Mouse (Mus musculus) olfactory bulb, adult 2 months (tissue): ENCODE data around the gene Dnah17. TPM values are rescaled to one million over a fixed set of nuclear protein-coding genes. Genes with fewer than 3 reads are reported as not detected.
A peak's percentile ranks its signal among the peaks of the same experiment; 100 is the strongest.

Experiments
- H3K27ac ChIP-seq: fragments of 200-500 bp; 2 replicates; pipeline ENCODE4 v1.5.1; 2012; ENCODE audit warnings: low read depth, low read length; ENCODE audit not compliant: insufficient read depth
- H3K4me1 ChIP-seq: fragments of 200-500 bp; 2 replicates; pipeline ENCODE4 v1.6.1; 2012; ENCODE audit warnings: low read length; ENCODE audit not compliant: control insufficient read depth, insufficient read depth
- H3K4me3 ChIP-seq: fragments of 200-500 bp; 2 replicates; pipeline ENCODE4 v1.5.1; 2012; ENCODE audit warnings: mild to moderate bottlenecking, low read depth, low read length, moderate library complexity; ENCODE audit not compliant: insufficient read depth
- CTCF ChIP-seq: fragments of 200-500 bp; IDR thresholded peaks from 2 replicates; pipeline ENCODE4 v1.5.1; 2012; ENCODE audit warnings: low read depth, mild to moderate bottlenecking, low read length, moderate library complexity; ENCODE audit not compliant: insufficient read depth
- POLR2A ChIP-seq: fragments of 200-500 bp; IDR thresholded peaks from 2 replicates; pipeline ENCODE4 v1.6.1; 2012; ENCODE audit warnings: mild to moderate bottlenecking, low read depth, low read length, moderate library complexity; ENCODE audit not compliant: insufficient read depth
- WGBS: fragments of 180-500 bp; shearing (Covaris S2); methylation state at CpG from one replicate; pipeline ENCODE4 v1.1.7; 2018; 5-methylcytosine and 5-hydroxymethylcytosine counted together
- polyA plus RNA-seq: library from polyadenylated mRNA; stranded (reverse); fragments of >200 nt; gene quantifications from 2 replicates; pipeline ENCODE4 v1.2.4, GENCODE M21; 2012; ENCODE audit warnings: low replicate concordance; ENCODE audit not compliant: missing spikeins, insufficient read depth, insufficient read length

Dnah17 gene
- polyA plus RNA-seq, 1 experiment: not detected

GRCm38 (mm10) chr11:118009865-118010571, 120.4 kb downstream of the Dnah17 start:
- TF ChIP-seq POLR2A (no peak), CTCF (no peak)
- no peak overlapping the region for H3K4me3 ChIP-seq
- peaks cover 29% of the 10 kb centered on the region for H3K4me1 ChIP-seq
- peak overlapping the region; percentile 16; the same call in 1 of the 2 replicates for H3K27ac ChIP-seq
- WGBS: 57% methylated on average over 4 of the region's 4 CpGs

DNA sequence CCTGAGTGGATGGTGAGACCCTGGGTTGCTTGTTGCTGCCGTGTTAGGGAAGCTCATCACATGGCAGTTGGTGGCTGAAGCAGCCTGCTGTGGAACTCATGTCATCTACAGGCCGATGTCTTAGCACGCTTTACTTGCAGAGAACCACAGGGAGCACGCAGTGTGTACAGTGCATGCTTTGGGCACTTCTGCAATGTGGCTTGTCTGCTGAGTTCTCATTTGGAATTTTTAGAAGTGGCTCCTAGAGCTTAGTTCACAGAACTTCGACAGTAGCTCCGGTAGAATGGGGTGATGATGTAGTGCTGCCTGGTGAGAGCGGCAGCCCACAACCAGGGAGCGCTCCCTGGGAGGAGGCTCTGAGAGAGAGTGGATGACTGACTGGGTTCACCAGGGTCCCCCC, 121.6 kb downstream of the Dnah17 start:
- TF ChIP-seq CTCF (no peak), POLR2A (no peak)
- Histone ChIP-seq H3K27ac (peak overlapping the region; percentile 20; the same call in 1 of the 2 replicates), H3K4me3 (no peak overlapping the region), H3K4me1 (peaks cover 25% of the 10 kb centered on the region)
- WGBS: 78% methylated on average over 8 of the region's 8 CpGs

- H3K4me3 ChIP-seq: no peak overlapping the region
- no peak for TF ChIP-seq CTCF
- TF ChIP-seq POLR2A: no peak
- peaks cover 25% of the 10 kb centered on the region for H3K4me1 ChIP-seq
- no peak overlapping the region for H3K27ac ChIP-seq
- 84% methylated on average over 5 of the region's 5 CpGs for whole genome bisulfite sequencing
Measured at GRCm38 (mm10) chr11:118008144-118008805, 122.2 kb downstream of the Dnah17 start.

- Histone ChIP-seq H3K4me3 (no peak overlapping the region), H3K27ac (no peak overlapping the region), H3K4me1 (peaks cover 25% of the 10 kb centered on the region)
- TF ChIP-seq POLR2A (no peak), CTCF (no peak)
- 67% methylated on average over 8 of the region's 8 CpGs for WGBS
Measured at GRCm38 (mm10) chr11:118007460-118008143, 122.8 kb downstream of the Dnah17 start.

- 84% methylated on average over 5 of the region's 5 CpGs for WGBS
- TF ChIP-seq CTCF: no peak
Measured at GRCm38 (mm10) chr11:118004217-118004616, 126.2 kb downstream of the Dnah17 start.

GRCm38 (mm10) chr11:118003718-118004117, 126.7 kb downstream of the Dnah17 start:
- WGBS: 63% methylated on average over 5 of the region's 5 CpGs
- H3K27ac ChIP-seq: no peak overlapping the region
- TF ChIP-seq POLR2A (no peak), CTCF (no peak)
- H3K4me3 ChIP-seq: no peak overlapping the region
- peaks cover 27% of the 10 kb centered on the region for H3K4me1 ChIP-seq

More at GRCm38 (mm10) chr11:118004217-118004616, 126.2 kb downstream of the Dnah17 start:
- Histone ChIP-seq H3K4me3 (no peak overlapping the region), H3K27ac (no peak overlapping the region), H3K4me1 (peaks cover 31% of the 10 kb centered on the region)

- 96% methylated on average over 14 of the region's 14 CpGs for WGBS
- Histone ChIP-seq H3K27ac (no peak overlapping the region), H3K4me3 (no peak overlapping the region), H3K4me1 (peaks cover 25% of the 10 kb centered on the region)
- TF ChIP-seq POLR2A: no peak
- no peak for TF ChIP-seq CTCF
Measured at GRCm38 (mm10) chr11:118003176-118003575, 127.3 kb downstream of the Dnah17 start.

DNA sequence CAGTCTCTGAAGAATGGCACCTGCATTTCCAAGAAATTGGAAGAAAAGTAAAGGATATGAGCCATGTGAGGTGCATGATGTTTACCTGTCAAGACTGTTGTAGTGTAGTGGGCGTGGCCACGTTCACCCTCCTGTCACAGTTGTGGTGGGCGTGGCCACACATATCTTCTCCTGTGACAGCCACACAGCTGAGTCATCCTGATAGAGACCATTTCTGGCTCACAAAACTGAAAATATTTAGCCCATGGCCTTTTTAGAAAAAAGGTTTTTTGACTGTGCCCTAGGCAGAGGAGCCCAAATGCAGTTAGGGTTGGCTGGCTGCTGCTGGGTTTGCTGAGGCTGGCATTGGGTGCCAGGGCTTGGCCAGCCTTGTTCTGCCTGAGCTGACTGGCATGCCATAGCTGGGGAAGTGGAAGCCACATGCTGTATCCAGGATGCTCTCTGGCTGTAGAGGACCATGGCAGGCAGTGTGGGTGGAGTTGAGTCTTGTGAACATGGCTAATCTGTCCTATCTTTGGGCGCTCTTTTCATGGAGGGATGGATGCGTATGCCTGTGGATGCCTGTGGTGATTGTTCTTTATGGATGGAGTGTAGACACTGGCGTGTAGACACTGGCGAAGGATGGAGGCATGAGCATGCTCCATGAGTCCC, 129.7 kb downstream of the Dnah17 start:
- H3K27ac ChIP-seq: no peak overlapping the region
- H3K4me3 ChIP-seq: no peak overlapping the region
- TF ChIP-seq CTCF (no peak), POLR2A (no peak)
- WGBS: 90% methylated on average over 7 of the region's 7 CpGs
- peaks cover 22% of the 10 kb centered on the region for H3K4me1 ChIP-seq

GRCm38 (mm10) chr11:118000083-118000482, 130.4 kb downstream of the Dnah17 start:
- no peak for TF ChIP-seq CTCF
- TF ChIP-seq POLR2A: no peak
- H3K27ac ChIP-seq: no peak overlapping the region
- peaks cover 27% of the 10 kb centered on the region for H3K4me1 ChIP-seq
- 31% methylated on average over 1 of the region's 1 CpGs for WGBS
- H3K4me3 ChIP-seq: no peak overlapping the region
